Mouse (Mus musculus) liver, embryonic 14.5 days (tissue): ENCODE measurements around the gene Xxylt1.

Experiments
- CTCF ChIP-seq: IDR thresholded peaks from 2 replicates; pipeline ENCODE4 v1.5.1; 2016; ENCODE audit warnings: antibody characterized with exemption, low read depth, control low read depth
- EP300 ChIP-seq: IDR thresholded peaks from 2 replicates; pipeline ENCODE4 v1.6.1; 2016; ENCODE audit warnings: antibody characterized with exemption, low read depth

- TF ChIP-seq CTCF (no peak), EP300 (no peak)
These were observed 39.7 kb downstream of the Xxylt1 start for GRCm38 (mm10) chr16:31041566-31041965.
